Mouse (Mus musculus): ENCODE measurements around the gene Sumo2. TPM values are rescaled to one million over a fixed set of nuclear protein-coding genes. Genes with fewer than 3 reads are reported as not detected.

Sumo2 gene
- polyA plus RNA-seq (2012; fragmentation: generic; extraction: Trizol): 384 TPM
- long read RNA-seq, experiment 1, transcript Sumo2-207 (4 exons, 1,051 nt): major isoform, 390 of 414 reads
- long read RNA-seq, experiment 1, transcript Sumo2-205 (4 exons, 911 nt): minor isoform, 6 of 414 reads
- long read RNA-seq, experiment 1, partial matches to known transcripts: 12 of 414 reads
- long read RNA-seq, experiment 1, other reads (novel, unspliced or antisense): 6 of 414 reads
- long read RNA-seq, experiment 2, transcript Sumo2-207 (4 exons, 1,051 nt): major isoform, 283 of 287 reads
- long read RNA-seq, experiment 2, partial matches to known transcripts: 2 of 287 reads
- long read RNA-seq, experiment 2, other reads (novel, unspliced or antisense): 1 of 287 reads

- Histone ChIP-seq H3K27me3 (ENCODE audit: control insufficient read depth, insufficient read depth, insufficient read length) (no peaks in the 10 kb centered on the region), H3K36me3 (ENCODE audit: control insufficient read depth, insufficient read depth) (peaks cover 34% of the 10 kb centered on the region), H3ac (ENCODE audit: control insufficient read depth, insufficient read length, low read depth) (peak within 1 kb of the TSS; percentile 88), H3K4me3 (ENCODE audit: insufficient read depth, poor library complexity, severe bottlenecking) (peak within 1 kb of the TSS; percentile 94), H3K79me2 (ENCODE audit: control insufficient read depth, insufficient read depth) (peaks cover 50% of the 10 kb centered on the region), H3K79me3 (ENCODE audit: low read depth) (peaks cover 42% of the 10 kb centered on the region)
- TF ChIP-seq CTCF (IDR thresholded peaks at IDR 0.05; ENCODE audit: control insufficient read depth, insufficient read depth, insufficient read length): no peak
- TF ChIP-seq MYOD1 (IDR thresholded peaks at IDR 0.05; ENCODE audit: control insufficient read depth, insufficient read length, low read depth): no peak
- peak; percentile 61 for TF ChIP-seq MAX (IDR thresholded peaks at IDR 0.05)
- no peak for TF ChIP-seq FOSL1 (IDR thresholded peaks at IDR 0.05; ENCODE audit: insufficient read depth, low read length, poor library complexity, severe bottlenecking)
- no peak for TF ChIP-seq CEBPB (IDR thresholded peaks at IDR 0.05; ENCODE audit: low read depth)
- TF ChIP-seq USF1 (IDR thresholded peaks at IDR 0.05; ENCODE audit: low read depth): no peak
- TF ChIP-seq MYOG (IDR thresholded peaks at IDR 0.05; ENCODE audit: control insufficient read depth, extremely low read depth, insufficient read length): no peak
Observed at GRCm38 (mm10) chr11:115536038-115536681, at the start of gene Sumo2. TSS of gene Sumo2 (minus strand) at chr11:115536276.

GRCm38 (mm10) chr11:115585573-115586100 is 49.6 kb upstream of the Sumo2 start:
- no peaks in the 10 kb centered on the region for H3K79me3 ChIP-seq (ENCODE audit: low read depth)
- no peaks in the 10 kb centered on the region for H3K79me2 ChIP-seq (ENCODE audit: control insufficient read depth, insufficient read depth)
- H3K27me3 ChIP-seq (ENCODE audit: control insufficient read depth, insufficient read depth, insufficient read length): no peaks in the 10 kb centered on the region
- H3K4me3 ChIP-seq (ENCODE audit: insufficient read depth, poor library complexity, severe bottlenecking): no peak overlapping the region
- TF ChIP-seq CEBPB (IDR thresholded peaks at IDR 0.05; ENCODE audit: low read depth) (no peak), CTCF (IDR thresholded peaks at IDR 0.05; ENCODE audit: control insufficient read depth, insufficient read depth, insufficient read length) (no peak), FOSL1 (IDR thresholded peaks at IDR 0.05; ENCODE audit: insufficient read depth, low read length, poor library complexity, severe bottlenecking) (no peak), MYOD1 (IDR thresholded peaks at IDR 0.05; ENCODE audit: control insufficient read depth, insufficient read length, low read depth) (no peak), USF1 (IDR thresholded peaks at IDR 0.05; ENCODE audit: low read depth) (no peak), MAX (IDR thresholded peaks at IDR 0.05) (no peak), MYOG (IDR thresholded peaks at IDR 0.05; ENCODE audit: control insufficient read depth, extremely low read depth, insufficient read length) (no peak)
- no peak overlapping the region for H3ac ChIP-seq (ENCODE audit: control insufficient read depth, insufficient read length, low read depth)
- H3K36me3 ChIP-seq (ENCODE audit: control insufficient read depth, insufficient read depth): peaks cover 93% of the 10 kb centered on the region

GRCm38 (mm10) chr11:115584376-115585073 is 48.4 kb upstream of the Sumo2 start:
- Histone ChIP-seq H3K79me2 (ENCODE audit: control insufficient read depth, insufficient read depth) (no peaks in the 10 kb centered on the region), H3K27me3 (ENCODE audit: control insufficient read depth, insufficient read depth, insufficient read length) (no peaks in the 10 kb centered on the region), H3K79me3 (ENCODE audit: low read depth) (no peaks in the 10 kb centered on the region), H3K36me3 (ENCODE audit: control insufficient read depth, insufficient read depth) (peaks cover 90% of the 10 kb centered on the region), H3K4me3 (ENCODE audit: insufficient read depth, poor library complexity, severe bottlenecking) (no peak overlapping the region), H3ac (ENCODE audit: control insufficient read depth, insufficient read length, low read depth) (no peak overlapping the region)
- TF ChIP-seq USF1 (IDR thresholded peaks at IDR 0.05; ENCODE audit: low read depth) (no peak), MYOG (IDR thresholded peaks at IDR 0.05; ENCODE audit: control insufficient read depth, extremely low read depth, insufficient read length) (no peak), FOSL1 (IDR thresholded peaks at IDR 0.05; ENCODE audit: insufficient read depth, low read length, poor library complexity, severe bottlenecking) (no peak), CEBPB (IDR thresholded peaks at IDR 0.05; ENCODE audit: low read depth) (no peak), CTCF (IDR thresholded peaks at IDR 0.05; ENCODE audit: control insufficient read depth, insufficient read depth, insufficient read length) (no peak), MAX (IDR thresholded peaks at IDR 0.05) (no peak), MYOD1 (IDR thresholded peaks at IDR 0.05; ENCODE audit: control insufficient read depth, insufficient read length, low read depth) (no peak)

- Histone ChIP-seq H3K79me2 (ENCODE audit: control insufficient read depth, insufficient read depth) (no peaks in the 10 kb centered on the region), H3K36me3 (ENCODE audit: control insufficient read depth, insufficient read depth) (peaks cover 97% of the 10 kb centered on the region), H3K4me3 (ENCODE audit: insufficient read depth, poor library complexity, severe bottlenecking) (no peak overlapping the region), H3ac (ENCODE audit: control insufficient read depth, insufficient read length, low read depth) (no peak overlapping the region), H3K79me3 (ENCODE audit: low read depth) (no peaks in the 10 kb centered on the region), H3K27me3 (ENCODE audit: control insufficient read depth, insufficient read depth, insufficient read length) (no peaks in the 10 kb centered on the region)
- TF ChIP-seq MAX (IDR thresholded peaks at IDR 0.05) (no peak), USF1 (IDR thresholded peaks at IDR 0.05; ENCODE audit: low read depth) (no peak), MYOG (IDR thresholded peaks at IDR 0.05; ENCODE audit: control insufficient read depth, extremely low read depth, insufficient read length) (no peak), FOSL1 (IDR thresholded peaks at IDR 0.05; ENCODE audit: insufficient read depth, low read length, poor library complexity, severe bottlenecking) (no peak), CEBPB (IDR thresholded peaks at IDR 0.05; ENCODE audit: low read depth) (no peak), MYOD1 (IDR thresholded peaks at IDR 0.05; ENCODE audit: control insufficient read depth, insufficient read length, low read depth) (no peak), CTCF (IDR thresholded peaks at IDR 0.05; ENCODE audit: control insufficient read depth, insufficient read depth, insufficient read length) (no peak)
Observed at GRCm38 (mm10) chr11:115582913-115583606, 47.0 kb upstream of the Sumo2 start.
